Mouse (Mus musculus): ENCODE measurements at regions not wholly inside any gene's neighbourhood (a gene's known extent, or its start where the extent isn't known, plus 50 kb on each side); places are given as distances from the start of the nearest gene placed in this dataset.

DNA sequence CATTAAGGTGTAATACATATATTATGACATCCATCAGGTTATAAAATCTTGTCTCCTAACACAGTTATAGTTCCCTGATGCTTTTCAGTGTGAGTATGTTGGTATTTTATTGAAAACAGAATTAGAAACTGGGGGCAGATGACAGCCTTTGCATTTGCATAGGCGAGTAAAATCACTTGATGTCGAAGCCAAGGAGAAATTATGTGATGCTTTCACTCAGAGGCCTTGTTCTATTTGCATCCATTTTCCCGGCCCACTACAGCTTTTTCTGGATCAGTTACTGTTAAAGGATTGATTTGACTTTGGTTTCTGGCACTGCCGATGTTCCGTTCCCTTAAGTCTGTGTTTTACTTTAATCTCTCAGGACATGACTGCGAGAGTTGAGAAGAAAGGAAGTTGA, 341.4 kb downstream of the Rergl start:
- TF ChIP-seq CTCF (IDR thresholded peaks at IDR 0.05; ENCODE audit: low read depth), result no peak
- no peak for TF ChIP-seq EP300 (IDR thresholded peaks at IDR 0.05; ENCODE audit: low read depth)
